Mouse (Mus musculus) gastrocnemius, postnatal 10 days (tissue): ENCODE data around the gene Casp8ap2. TPM values are rescaled to one million over a fixed set of nuclear protein-coding genes. Genes with fewer than 3 reads are reported as not detected.
A peak's percentile ranks its signal among the peaks of the same experiment; 100 is the strongest.

Experiments
- DNase-seq: peaks from one replicate; pipeline ENCODE4 v3.0.0; 2021; ENCODE audit warnings: mixed read lengths
- long read RNA-seq, 2 experiments: library from polyadenylated mRNA; stranded (forward); transcript quantifications; one replicate each; pipeline ENCODE4 v2.0.0; 2021
- total RNA-seq, 2 experiments: library from RNA; stranded (reverse); gene quantifications; 2 replicates each; pipeline ENCODE4 v1.2.3; 2021

Gene Casp8ap2
- 1 to 10 TPM; 6.8 to 8.3 TPM for total RNA-seq
- long read RNA-seq, experiment 1, partial matches to known transcripts: 2 of 4 reads
- long read RNA-seq, experiment 1, other reads (novel, unspliced or antisense): 2 of 4 reads
- long read RNA-seq, experiment 2, full-length matches to known transcripts: 1 of 5 reads
- long read RNA-seq, experiment 2, partial matches to known transcripts: 4 of 5 reads
- long read RNA-seq, experiment 2, other reads (novel, unspliced or antisense): 0 of 5 reads

DNA sequence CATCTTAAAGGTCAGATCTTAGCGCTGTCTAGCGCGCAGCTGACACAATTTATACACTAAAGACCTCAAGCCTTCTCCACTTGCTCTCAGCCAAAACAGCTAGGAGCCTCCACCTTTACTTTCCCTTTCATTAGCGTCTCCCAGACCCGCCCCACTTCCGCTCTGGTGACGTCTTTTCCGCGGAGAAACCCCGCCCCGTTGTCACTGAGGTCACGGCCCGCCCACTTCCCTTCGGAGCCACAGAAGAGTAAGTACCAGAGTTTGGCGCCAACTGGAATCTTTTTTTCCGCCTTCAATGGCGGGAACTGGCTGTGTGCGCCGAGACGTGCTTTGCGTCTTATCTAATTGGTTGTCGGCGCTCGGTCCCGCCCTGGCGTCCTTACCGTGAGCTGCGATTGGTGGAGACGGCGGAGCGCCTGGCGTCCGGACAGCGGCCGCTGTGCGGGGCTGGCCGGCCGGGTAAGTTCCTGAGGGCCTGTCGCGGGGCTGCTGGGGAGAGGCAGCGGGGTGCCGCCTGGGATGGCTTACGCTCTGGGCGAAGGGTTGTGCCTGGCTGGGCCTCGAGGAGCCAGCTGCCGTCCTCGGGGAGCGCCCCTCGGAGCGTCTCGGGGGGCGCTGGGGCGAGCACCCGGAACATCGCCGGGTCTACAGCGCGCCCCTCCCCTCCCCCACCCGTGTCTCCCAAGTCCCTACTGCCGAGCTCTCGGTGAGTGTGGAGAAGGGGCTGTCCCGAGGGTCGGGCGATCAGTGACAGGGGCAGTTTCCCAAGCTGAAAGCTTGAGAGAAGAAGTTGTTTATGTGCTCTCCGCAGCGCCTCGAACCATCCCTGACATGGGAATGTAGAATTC is at the start of gene Casp8ap2:
TSS of gene Casp8ap2 (plus strand) at position 418 of the 848 bp plus-strand sequence.
- DNase-seq: peak; percentile 97

GRCm38 (mm10) chr4:32569054-32569453 is 46.2 kb upstream of the Casp8ap2 start:
- DNase-seq: no peak

DNA sequence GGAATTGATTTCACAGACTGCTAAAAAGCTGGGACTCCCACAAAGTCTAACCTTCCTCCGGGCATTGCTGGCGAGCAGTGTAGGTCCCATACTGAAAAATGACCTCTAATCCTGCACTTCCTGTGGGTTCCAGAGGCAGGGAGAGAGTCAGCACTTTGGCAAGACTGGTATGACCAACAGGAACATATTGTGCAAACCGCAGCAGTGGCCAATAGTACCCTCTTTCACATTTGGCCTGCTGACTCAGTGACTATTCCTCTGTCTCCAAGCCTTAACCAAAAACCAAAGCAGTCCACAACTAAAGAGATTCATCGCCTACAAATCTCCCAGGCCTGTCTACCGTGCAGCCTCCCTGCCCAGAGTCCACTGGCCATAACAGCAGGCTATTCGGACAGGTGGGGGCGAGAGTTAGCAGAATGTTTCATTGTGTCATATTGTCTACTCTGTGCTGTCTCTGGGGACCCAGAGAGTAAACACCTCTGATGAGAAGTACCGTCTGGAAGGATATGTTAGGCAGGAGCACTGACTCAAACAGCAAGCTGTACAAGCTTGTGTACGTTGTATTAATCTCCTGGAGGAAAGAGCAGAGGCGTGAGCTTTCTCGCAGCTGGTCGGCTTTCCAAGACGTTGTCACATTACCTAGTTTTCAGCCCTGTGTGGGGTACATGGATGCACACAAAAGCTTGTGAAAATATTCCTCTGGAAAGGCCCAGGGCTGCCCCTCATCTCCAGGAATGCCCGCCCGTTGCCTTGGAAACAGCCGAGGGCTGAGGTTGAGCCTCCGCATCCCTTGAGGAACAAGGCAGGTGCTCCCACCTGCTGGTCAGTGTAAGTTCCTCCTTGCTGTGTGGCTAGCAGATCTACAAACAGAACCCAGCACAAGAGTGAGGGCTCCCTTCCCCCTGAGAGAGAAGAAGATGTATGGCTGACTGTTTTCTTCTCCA is 45.0 kb upstream of the Casp8ap2 start:
- DNase-seq: no peak

GRCm38 (mm10) chr4:32570939-32571317 is 44.3 kb upstream of the Casp8ap2 start:
- no peak for DNase-seq

DNA sequence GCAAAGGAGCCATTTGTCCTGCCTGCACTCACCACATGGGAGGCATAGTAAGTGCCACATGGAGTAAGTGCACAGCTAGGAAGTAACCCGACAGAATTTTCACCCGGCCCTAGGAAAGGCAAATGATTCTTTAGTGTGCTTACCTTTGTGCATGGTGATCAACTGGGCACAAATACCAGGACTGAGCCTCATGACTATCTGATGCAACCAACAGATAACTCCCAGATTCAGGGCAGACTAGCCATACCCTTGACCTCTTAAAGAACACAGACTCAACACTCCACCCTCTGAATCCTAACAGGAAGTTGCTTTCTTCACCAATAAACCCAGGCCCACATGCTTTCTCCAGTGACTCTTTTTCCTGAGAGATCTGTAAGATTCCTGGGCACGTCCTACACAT is 43.8 kb upstream of the Casp8ap2 start:
- DNase-seq: no peak

DNA sequence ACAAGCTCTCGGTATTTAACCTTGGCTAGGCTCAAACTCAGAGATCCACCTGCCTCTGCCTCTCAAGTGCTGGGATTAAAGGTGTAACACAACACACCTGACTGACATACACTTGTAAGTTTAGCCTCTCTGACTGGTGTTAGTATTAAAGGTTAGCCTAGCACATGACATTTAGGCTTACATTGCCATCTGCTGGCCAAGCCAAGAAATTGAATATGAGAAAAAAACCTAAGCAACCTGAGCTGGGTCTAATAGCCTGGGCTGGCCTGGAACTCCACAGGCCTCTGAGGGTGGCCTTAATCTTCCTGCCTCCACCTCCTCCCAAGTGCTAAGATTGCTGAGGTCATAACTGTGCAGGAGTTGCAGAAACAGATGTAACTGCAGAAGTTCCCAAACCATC is 43.1 kb upstream of the Casp8ap2 start:
- peak; percentile 25 for DNase-seq

DNA sequence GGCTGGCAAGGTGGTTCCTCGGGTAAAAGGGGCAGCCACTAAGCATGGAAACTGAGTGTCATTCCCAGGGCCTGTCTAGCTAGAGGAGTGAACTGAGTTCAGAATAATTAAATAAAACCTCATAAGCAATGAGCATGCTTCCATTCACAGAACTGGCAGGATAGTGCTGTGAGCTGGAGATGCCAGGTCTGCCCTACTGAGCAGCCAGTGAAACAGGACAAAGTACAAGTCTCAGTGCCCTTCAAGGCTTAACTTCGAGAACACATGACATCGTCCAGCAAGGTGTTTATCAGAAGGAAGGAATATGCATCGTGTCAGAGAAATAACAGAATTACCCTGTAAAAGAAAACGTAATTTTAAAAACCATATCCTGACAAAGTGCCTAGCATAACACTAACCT is 41.7 kb upstream of the Casp8ap2 start:
- DNase-seq: no peak

DNA sequence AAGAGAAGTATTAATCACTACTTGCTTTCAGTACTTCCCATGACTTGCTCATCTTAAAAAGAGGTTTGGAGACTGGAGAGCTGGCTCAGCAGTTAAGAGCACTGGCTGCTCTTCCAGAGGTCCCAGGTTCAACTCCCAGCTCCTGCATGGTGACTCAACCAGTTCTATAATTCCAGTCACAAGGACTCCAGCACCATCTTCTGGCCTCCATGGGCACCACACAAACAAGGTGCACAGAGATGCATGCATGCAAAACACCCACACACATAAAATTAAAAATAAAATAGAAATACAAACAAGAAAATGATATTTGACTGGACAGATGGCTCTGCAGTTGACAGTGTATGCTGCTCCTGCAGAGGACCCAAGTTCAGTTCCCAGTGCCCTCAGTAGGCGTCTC is 40.6 kb upstream of the Casp8ap2 start:
- DNase-seq: no peak

DNA sequence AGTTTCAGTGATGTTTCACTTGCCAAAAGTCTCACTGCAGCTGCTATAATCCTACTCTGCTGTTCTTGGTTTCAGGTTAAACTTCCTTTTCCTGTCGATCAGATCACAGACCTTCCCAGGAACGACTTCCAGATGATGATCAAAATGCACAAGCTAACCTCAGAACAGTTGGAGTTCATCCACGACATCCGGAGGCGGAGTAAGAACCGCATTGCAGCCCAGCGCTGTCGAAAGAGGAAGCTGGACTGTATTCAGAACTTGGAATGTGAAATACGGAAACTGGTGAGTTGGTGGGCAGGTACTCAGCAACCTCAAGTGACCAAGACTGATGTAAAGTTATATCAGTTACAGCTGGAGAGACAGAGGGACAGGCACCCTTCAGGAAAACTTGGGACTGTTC is 40.1 kb upstream of the Casp8ap2 start:
- no peak for DNase-seq

DNA sequence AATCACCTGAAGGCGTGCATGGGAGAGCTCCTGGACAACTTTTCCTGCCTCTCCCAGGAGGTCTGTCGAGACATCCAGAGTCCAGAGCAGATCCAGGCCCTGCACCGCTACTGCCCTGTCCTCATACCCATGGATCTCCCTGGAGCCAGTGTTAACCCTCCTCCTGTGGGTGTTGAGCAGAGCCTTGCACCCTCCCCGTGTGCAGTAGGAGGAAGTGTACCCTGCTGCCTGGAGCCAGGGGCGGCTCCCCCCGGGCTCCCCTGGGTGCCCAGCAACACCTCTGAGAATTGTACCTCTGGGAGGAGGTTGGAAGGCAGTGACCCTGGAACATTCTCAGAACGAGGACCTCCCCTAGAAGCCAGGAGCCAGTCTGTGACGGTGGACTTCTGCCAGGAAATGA is 35.4 kb upstream of the Casp8ap2 start:
- DNase-seq: no peak

GRCm38 (mm10) chr4:32584181-32584580 is 31.1 kb upstream of the Casp8ap2 start:
- DNase-seq: no peak

DNA sequence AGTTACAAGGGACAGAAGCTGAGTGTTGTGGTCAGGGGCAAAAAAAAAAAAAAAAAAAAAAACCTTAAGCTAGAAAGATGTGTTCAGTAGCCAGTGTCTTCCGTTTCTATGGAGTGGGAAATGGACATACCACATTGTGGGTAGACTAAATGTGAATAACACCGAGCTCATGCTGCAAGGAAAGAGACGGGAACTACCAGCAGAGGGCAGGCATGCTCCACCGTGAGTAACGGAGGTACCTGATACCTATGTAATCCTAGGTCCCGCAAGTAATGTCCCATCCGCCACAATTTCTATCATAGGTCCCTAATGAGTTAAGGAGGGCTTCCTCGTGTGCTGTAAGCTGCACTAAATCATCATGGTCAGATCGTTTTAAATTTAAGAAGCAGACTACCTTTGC is 28.7 kb upstream of the Casp8ap2 start:
- peak; percentile 50 for DNase-seq

- no peak for DNase-seq
These were observed 27.7 kb upstream of the Casp8ap2 start for GRCm38 (mm10) chr4:32587543-32587942.

- DNase-seq: no peak
These were observed 27.0 kb upstream of the Casp8ap2 start for GRCm38 (mm10) chr4:32588237-32588636.

- peak; percentile 72 for DNase-seq
These were observed 14.1 kb upstream of the Casp8ap2 start for GRCm38 (mm10) chr4:32601135-32601534.

GRCm38 (mm10) chr4:32602660-32603059 is 12.6 kb upstream of the Casp8ap2 start, which contains the start of gene Gja10:
TSS of gene Gja10 (minus strand) at chr4:32602760.
- no peak for DNase-seq

DNA sequence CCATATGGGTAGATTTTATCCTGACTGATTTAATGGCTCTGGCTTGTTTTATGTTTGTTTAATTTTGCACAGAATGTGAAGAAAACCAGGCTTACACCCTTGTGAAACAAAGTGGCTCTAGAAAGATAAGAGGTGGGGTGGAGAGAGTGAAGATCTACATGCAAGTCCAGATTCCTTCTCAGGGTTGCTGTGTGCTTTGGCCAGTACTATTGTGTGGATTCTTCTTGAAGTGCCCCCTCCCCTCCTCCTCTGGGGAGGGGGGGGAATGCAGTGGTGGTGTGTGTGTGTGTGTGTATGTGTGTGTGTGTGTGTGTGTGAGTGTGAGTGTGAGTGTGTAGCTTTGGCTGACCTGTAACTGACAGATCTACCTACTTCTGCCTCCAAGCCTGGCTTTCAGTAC is 6.4 kb downstream of the Casp8ap2 start:
- DNase-seq: no peak

DNA sequence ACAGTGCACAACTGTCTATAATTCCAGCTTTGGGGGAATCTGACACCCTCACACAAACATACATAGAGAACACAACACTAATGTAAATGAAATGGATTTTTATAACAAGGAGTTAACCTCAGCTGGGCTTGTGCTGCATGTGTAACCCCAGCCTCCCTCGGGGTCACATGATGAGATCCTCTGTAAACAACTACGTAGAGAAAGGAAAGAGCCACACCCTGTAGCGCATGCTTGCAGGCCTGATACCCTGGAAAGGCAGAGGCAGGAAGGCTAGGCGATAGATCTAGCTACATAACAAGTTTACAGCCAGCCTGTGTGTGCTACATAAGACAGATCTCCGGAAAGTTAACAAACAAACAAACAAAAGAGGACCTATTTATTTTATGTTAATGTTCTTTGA is 36.4 kb downstream of the Casp8ap2 start:
- DNase-seq: no peak

GRCm38 (mm10) chr4:32656146-32656904 is 41.1 kb downstream of the Casp8ap2 start:
- no peak for DNase-seq

DNA sequence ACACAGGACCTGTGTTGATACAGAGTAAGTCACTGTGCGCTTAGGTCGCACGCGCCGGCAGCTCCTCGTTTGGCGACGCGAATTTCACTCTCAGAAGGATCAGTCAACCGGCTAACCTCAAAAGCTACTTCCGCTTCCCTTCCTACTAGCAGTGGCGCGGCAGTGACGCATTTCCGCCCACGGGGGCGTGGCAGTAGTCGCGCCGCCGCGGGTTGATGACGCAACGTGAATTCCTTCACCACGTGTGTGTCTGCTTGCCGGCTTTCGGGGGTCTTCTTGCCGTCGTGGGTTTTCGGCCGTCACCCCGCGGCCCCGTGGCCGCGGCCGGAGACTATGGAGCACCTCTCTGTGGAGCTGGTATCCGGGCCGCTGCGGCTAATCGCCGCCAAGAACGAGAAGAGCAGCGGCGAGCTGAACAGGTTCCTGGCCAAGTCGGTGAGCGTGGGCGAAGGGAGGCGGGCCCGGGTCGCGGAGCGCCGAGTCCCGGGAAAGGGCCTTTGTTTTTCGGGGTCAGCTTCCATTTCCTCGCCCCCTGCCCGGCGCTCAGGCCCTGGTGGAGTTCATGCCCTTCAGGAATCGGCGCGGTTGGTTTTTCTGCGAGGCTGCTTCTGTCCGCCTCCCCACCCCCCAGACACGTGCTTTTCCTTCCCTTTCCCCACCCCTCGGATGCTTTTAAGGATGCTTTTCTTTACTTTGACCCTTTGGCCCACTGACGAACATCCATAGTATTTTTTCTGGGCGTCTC is 41.8 kb downstream of the Casp8ap2 start, which contains the start of gene Mdn1:
TSS of gene Mdn1 (plus strand) at position 202 of the 745 bp plus-strand sequence.
- DNase-seq: peak; percentile 96

- DNase-seq: no peak
These were observed 50.6 kb downstream of the Casp8ap2 start for GRCm38 (mm10) chr4:32665843-32666242.
